Mouse (Mus musculus): ENCODE measurements at regions not wholly inside any gene's neighbourhood (a gene's known extent, or its start where the extent isn't known, plus 50 kb on each side); places are given as distances from the start of the nearest gene placed in this dataset.

- no peak for TF ChIP-seq CTCF (conservative IDR thresholded peaks at IDR 0.05; ENCODE audit: insufficient read depth, insufficient read length, low read depth, low read length)
- TF ChIP-seq POLR2A (IDR thresholded peaks at IDR 0.05; ENCODE audit: low read depth, low read length) = no peak
These were observed 488.3 kb upstream of the Mpdz start for GRCm38 (mm10) chr4:81930956-81931355.

All from kidney, adult 2 months (tissue).